Mouse (Mus musculus): ENCODE measurements around the gene Vmac. TPM values are rescaled to one million over a fixed set of nuclear protein-coding genes. Genes with fewer than 3 reads are reported as not detected.
A peak's percentile ranks its signal among the peaks of the same experiment; 100 is the strongest.

Gene Vmac
- polyA plus RNA-seq, 1 experiment from 2014 or later = 15.1 TPM

- H3K4me3 ChIP-seq (ENCODE audit: low read length) = no peak overlapping the region
- H3K4me1 ChIP-seq (ENCODE audit: control insufficient read depth, insufficient read depth, low read depth, low read length) = no peaks in the 10 kb centered on the region; the same call in 1 of the 2 replicates
- 88% methylated on average over 5 of the region's 5 CpGs for WGBS
- no peak overlapping the region for H3K27ac ChIP-seq (ENCODE audit: low read depth, low read length)
- H3K27me3 ChIP-seq (replicated peaks; ENCODE audit: control insufficient read depth, insufficient read depth, low read length) = no peaks in the 10 kb centered on the region
- no peak for ATAC-seq
- H3K9me3 ChIP-seq (ENCODE audit: control insufficient read depth, low read length) = no peaks in the 10 kb centered on the region
- H3K9ac ChIP-seq (ENCODE audit: low read depth, low read length) = no peak overlapping the region
- H3K36me3 ChIP-seq (ENCODE audit: control insufficient read depth, insufficient read depth, low read length) = peaks cover 14% of the 10 kb centered on the region
- no peak overlapping the region for H3K4me2 ChIP-seq (ENCODE audit: low read length)
Measured at GRCm38 (mm10) chr17:56683546-56684140, 34.2 kb downstream of the Vmac start.

GRCm38 (mm10) chr17:56682880-56683279 lies 34.9 kb downstream of the Vmac start:
- Histone ChIP-seq H3K4me2 (ENCODE audit: low read length) (no peak overlapping the region), H3K9ac (ENCODE audit: low read depth, low read length) (no peak overlapping the region), H3K27ac (ENCODE audit: low read depth, low read length) (no peak overlapping the region), H3K27me3 (replicated peaks; ENCODE audit: control insufficient read depth, insufficient read depth, low read length) (no peaks in the 10 kb centered on the region), H3K4me3 (ENCODE audit: low read length) (no peak overlapping the region), H3K4me1 (ENCODE audit: control insufficient read depth, insufficient read depth, low read depth, low read length) (no peaks in the 10 kb centered on the region; the same call in 1 of the 2 replicates), H3K36me3 (ENCODE audit: control insufficient read depth, insufficient read depth, low read length) (peaks cover 13% of the 10 kb centered on the region), H3K9me3 (ENCODE audit: control insufficient read depth, low read length) (no peaks in the 10 kb centered on the region)
- ATAC-seq = no peak
- WGBS = 82% methylated on average over 3 of the region's 3 CpGs

GRCm38 (mm10) chr17:56681791-56682190 lies 36.0 kb downstream of the Vmac start:
- no peak overlapping the region for H3K9ac ChIP-seq (ENCODE audit: low read depth, low read length)
- H3K9me3 ChIP-seq (ENCODE audit: control insufficient read depth, low read length) = no peaks in the 10 kb centered on the region
- WGBS = 87% methylated on average over 4 of the region's 4 CpGs
- peaks cover 5% of the 10 kb centered on the region; the same call in 1 of the 2 replicates for H3K36me3 ChIP-seq (ENCODE audit: control insufficient read depth, insufficient read depth, low read length)
- H3K4me3 ChIP-seq (ENCODE audit: low read length) = no peak overlapping the region
- H3K4me2 ChIP-seq (ENCODE audit: low read length) = no peak overlapping the region
- no peak overlapping the region for H3K27ac ChIP-seq (ENCODE audit: low read depth, low read length)
- no peak for ATAC-seq
- no peaks in the 10 kb centered on the region for H3K27me3 ChIP-seq (replicated peaks; ENCODE audit: control insufficient read depth, insufficient read depth, low read length)
- H3K4me1 ChIP-seq (ENCODE audit: control insufficient read depth, insufficient read depth, low read depth, low read length) = peaks cover 2% of the 10 kb centered on the region

- H3K36me3 ChIP-seq (ENCODE audit: control insufficient read depth, insufficient read depth, low read length) = no peaks in the 10 kb centered on the region
- peak overlapping the region; percentile 89 for H3K27ac ChIP-seq (ENCODE audit: low read depth, low read length)
- H3K4me1 ChIP-seq (ENCODE audit: control insufficient read depth, insufficient read depth, low read depth, low read length) = peaks cover 26% of the 10 kb centered on the region
- H3K9ac ChIP-seq (ENCODE audit: low read depth, low read length) = peak overlapping the region; percentile 96
- ATAC-seq = no peak; the same call in 1 of the 2 replicates
- peak overlapping the region; percentile 92 for H3K4me3 ChIP-seq (ENCODE audit: low read length)
- no peaks in the 10 kb centered on the region for H3K9me3 ChIP-seq (ENCODE audit: control insufficient read depth, low read length)
- peak overlapping the region; percentile 88 for H3K4me2 ChIP-seq (ENCODE audit: low read length)
- no peaks in the 10 kb centered on the region for H3K27me3 ChIP-seq (replicated peaks; ENCODE audit: control insufficient read depth, insufficient read depth, low read length)
- 3% methylated on average over 36 of the region's 37 CpGs for WGBS
Measured at GRCm38 (mm10) chr17:56673647-56674416, 44.0 kb downstream of the Vmac start.

GRCm38 (mm10) chr17:56672941-56673646 lies 44.7 kb downstream of the Vmac start, which contains the start of gene Ranbp3:
Ranbp3 (plus strand) TSS chr17:56673294.
- H3K9me3 ChIP-seq (ENCODE audit: control insufficient read depth, low read length) = no peaks in the 10 kb centered on the region
- peak; percentile 91 for ATAC-seq
- H3K36me3 ChIP-seq (ENCODE audit: control insufficient read depth, insufficient read depth, low read length) = no peaks in the 10 kb centered on the region
- peak within 1 kb of the TSS; percentile 88 for H3K4me2 ChIP-seq (ENCODE audit: low read length)
- WGBS = 0% methylated on average over 31 of the region's 66 CpGs
- H3K4me1 ChIP-seq (ENCODE audit: control insufficient read depth, insufficient read depth, low read depth, low read length) = peaks cover 31% of the 10 kb centered on the region
- H3K9ac ChIP-seq (ENCODE audit: low read depth, low read length) = peak within 1 kb of the TSS; percentile 96
- H3K27ac ChIP-seq (ENCODE audit: low read depth, low read length) = peak within 1 kb of the TSS; percentile 89
- peak within 1 kb of the TSS; percentile 92 for H3K4me3 ChIP-seq (ENCODE audit: low read length)
- peaks cover 3% of the 10 kb centered on the region; the same call in 1 of the 2 replicates for H3K27me3 ChIP-seq (replicated peaks; ENCODE audit: control insufficient read depth, insufficient read depth, low read length)

GRCm38 (mm10) chr17:56669766-56670165 lies 48.1 kb downstream of the Vmac start:
- Histone ChIP-seq H3K4me1 (ENCODE audit: control insufficient read depth, insufficient read depth, low read depth, low read length) (peaks cover 16% of the 10 kb centered on the region), H3K9me3 (ENCODE audit: control insufficient read depth, low read length) (no peaks in the 10 kb centered on the region), H3K36me3 (ENCODE audit: control insufficient read depth, insufficient read depth, low read length) (no peaks in the 10 kb centered on the region), H3K9ac (ENCODE audit: low read depth, low read length) (no peak overlapping the region), H3K4me3 (ENCODE audit: low read length) (no peak overlapping the region), H3K27me3 (replicated peaks; ENCODE audit: control insufficient read depth, insufficient read depth, low read length) (peaks cover 5% of the 10 kb centered on the region; the same call in 1 of the 2 replicates), H3K4me2 (ENCODE audit: low read length) (no peak overlapping the region), H3K27ac (ENCODE audit: low read depth, low read length) (no peak overlapping the region)
- ATAC-seq = no peak
- WGBS = 91% methylated on average over 8 of the region's 8 CpGs

- ATAC-seq = peak; percentile 7; the same call in 1 of the 2 replicates
- H3K9ac ChIP-seq (ENCODE audit: low read depth, low read length) = peak overlapping the region; percentile 68
- H3K27me3 ChIP-seq (replicated peaks; ENCODE audit: control insufficient read depth, insufficient read depth, low read length) = peaks cover 5% of the 10 kb centered on the region; the same call in 1 of the 2 replicates
- no peaks in the 10 kb centered on the region for H3K36me3 ChIP-seq (ENCODE audit: control insufficient read depth, insufficient read depth, low read length)
- H3K4me3 ChIP-seq (ENCODE audit: low read length) = peak overlapping the region; percentile 50
- H3K4me1 ChIP-seq (ENCODE audit: control insufficient read depth, insufficient read depth, low read depth, low read length) = peaks cover 8% of the 10 kb centered on the region
- H3K27ac ChIP-seq (ENCODE audit: low read depth, low read length) = no peak overlapping the region
- WGBS = 6% methylated on average over 31 of the region's 31 CpGs
- H3K4me2 ChIP-seq (ENCODE audit: low read length) = peak overlapping the region; percentile 99
- H3K9me3 ChIP-seq (ENCODE audit: control insufficient read depth, low read length) = no peaks in the 10 kb centered on the region
Measured at GRCm38 (mm10) chr17:56668384-56669144, 49.3 kb downstream of the Vmac start.

- Histone ChIP-seq H3K4me2 (ENCODE audit: low read length) (no peak overlapping the region), H3K27me3 (replicated peaks; ENCODE audit: control insufficient read depth, insufficient read depth, low read length) (peaks cover 5% of the 10 kb centered on the region; the same call in 1 of the 2 replicates), H3K27ac (ENCODE audit: low read depth, low read length) (no peak overlapping the region), H3K36me3 (ENCODE audit: control insufficient read depth, insufficient read depth, low read length) (no peaks in the 10 kb centered on the region), H3K4me3 (ENCODE audit: low read length) (no peak overlapping the region), H3K9me3 (ENCODE audit: control insufficient read depth, low read length) (no peaks in the 10 kb centered on the region), H3K4me1 (ENCODE audit: control insufficient read depth, insufficient read depth, low read depth, low read length) (peaks cover 7% of the 10 kb centered on the region), H3K9ac (ENCODE audit: low read depth, low read length) (no peak overlapping the region)
- WGBS = 81% methylated on average over 3 of the region's 3 CpGs
- no peak for ATAC-seq
Measured at GRCm38 (mm10) chr17:56667591-56667990, 50.2 kb downstream of the Vmac start.
